Mouse (Mus musculus) gastrocnemius, postnatal 14 days (tissue): ENCODE data around the gene A630076J17Rik. TPM values are rescaled to one million over a fixed set of nuclear protein-coding genes. Genes with fewer than 3 reads are reported as not detected.

Source experiments
- DNase-seq: peaks from one replicate; pipeline ENCODE4 v3.0.0; 2021; ENCODE audit warnings: mixed read lengths
- intact Hi-C: fragments of 180-260 bp; cut with DNase I; formaldehyde crosslinking; loops from one replicate; pipeline ENCODE4 v1.15.1; 2025; ENCODE audit warnings: low total_unique reads
- long read RNA-seq, 2 experiments: library from polyadenylated mRNA; stranded (forward); transcript quantifications; one replicate each; pipeline ENCODE4 v2.0.0; 2021
- total RNA-seq, 2 experiments: library from RNA; stranded (reverse); gene quantifications; 2 replicates each; pipeline ENCODE4 v1.2.3; 2021

A630076J17Rik gene
- not detected for total RNA-seq
- long read RNA-seq, experiment 1: 0 reads
- long read RNA-seq, experiment 2: 0 reads

DNA sequence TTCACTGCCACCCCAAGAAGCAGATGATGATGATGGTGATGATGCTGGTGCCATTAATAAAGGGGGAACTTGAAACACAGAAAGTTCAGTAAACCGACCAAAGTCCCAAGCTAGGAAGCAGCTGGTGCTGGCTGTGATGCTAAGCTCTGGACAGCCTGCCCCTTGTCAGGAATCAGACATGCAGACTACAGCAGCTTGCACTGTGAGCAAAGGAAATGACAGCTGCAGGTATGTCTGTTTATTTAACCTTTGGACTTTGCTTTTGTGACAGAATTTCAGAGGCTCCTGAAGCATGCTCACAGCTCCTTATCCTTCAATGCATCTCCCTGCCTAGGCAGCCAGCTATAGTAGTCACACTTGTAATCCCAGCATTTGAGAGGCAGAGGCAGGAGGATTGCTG is at the start of gene A630076J17Rik:
TSS of gene A630076J17Rik (plus strand) at position 88 of the 400 bp plus-strand sequence.
- intact Hi-C loops: no loop called here
- DNase-seq: no peak

DNA sequence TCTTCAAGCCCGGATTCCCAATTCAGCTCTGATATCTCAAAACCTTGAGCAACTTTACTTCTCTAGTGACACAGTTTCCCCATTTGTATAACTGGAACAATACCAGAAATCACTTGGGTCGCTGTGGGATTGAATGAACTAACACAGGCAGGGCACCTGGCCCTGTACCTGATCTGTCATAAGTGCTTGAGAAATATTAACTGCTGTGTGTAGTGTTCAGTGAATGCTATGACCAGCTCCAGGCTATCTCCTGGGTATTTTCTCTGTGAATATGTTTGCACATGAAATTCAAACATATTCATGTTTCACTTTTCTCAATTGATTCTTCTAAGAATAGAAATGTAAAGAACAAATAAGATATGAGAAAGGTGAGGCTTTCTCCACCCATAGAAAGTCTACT is 49.6 kb upstream of the A630076J17Rik start:
- no peak for DNase-seq
- intact Hi-C loops: no loop called here

DNA sequence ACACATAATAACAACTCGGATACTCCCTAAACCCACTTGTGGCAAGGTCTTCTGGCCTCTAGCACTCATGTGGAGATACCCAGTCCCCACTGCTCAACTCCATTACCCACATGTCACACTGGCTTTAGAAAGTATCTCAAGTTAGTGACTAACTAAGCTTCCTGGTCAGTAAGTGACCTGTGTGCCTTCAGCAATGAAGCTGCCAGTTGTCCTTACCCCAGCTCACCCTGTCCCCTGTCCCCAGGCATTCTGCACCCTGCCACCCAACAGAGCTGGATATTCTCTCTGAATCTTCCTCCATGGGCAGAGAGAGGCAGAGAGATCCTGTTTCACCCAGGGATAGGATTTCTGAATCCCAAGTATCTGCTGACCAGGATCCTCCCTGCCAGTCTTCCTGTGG is 47.7 kb upstream of the A630076J17Rik start, which contains the start of gene Kcna10:
TSS of gene Kcna10 (plus strand) at position 301 of the 400 bp plus-strand sequence.
- intact Hi-C loops: no loop called here
- DNase-seq: no peak

DNA sequence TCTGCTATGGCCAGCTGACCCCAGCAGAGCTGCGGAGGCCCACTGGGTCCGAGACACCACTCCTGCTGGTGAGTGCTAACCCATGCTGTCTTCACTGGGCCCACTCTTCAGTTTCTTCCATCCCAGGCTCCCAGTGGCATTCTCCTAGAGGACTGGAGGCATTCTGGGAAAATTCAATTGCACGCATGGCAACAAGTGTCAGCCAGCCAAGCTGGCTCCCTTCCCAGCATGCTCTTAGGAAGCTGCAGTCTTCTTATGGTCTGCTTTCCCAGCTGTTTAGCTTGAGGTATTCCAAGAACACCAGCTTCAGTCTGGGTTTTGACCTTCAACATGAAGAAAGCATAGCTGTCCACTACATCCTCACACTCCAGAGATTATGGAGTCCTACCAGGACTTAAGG is 47.2 kb upstream of the A630076J17Rik start:
- intact Hi-C loops: no loop called here
- peak; percentile 32 for DNase-seq

DNA sequence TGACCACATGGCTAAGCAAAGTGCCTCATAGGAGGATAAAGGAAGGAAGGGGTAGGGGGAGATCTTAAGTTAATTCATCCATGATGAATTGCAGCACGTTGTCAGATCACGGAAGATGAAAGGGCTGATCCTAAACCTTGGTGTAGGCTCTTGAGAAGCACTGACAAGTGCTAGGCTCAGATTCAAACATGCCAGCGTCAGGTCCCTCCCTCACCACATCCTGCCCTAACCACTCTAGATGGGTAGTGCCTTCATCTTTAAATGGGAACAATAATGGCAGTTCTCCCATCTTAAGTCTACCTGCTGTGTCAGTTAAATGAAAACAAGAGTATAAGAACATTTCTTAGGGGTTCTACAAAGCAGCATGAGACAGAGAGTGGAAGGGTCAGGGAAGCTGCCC is 44.8 kb upstream of the A630076J17Rik start:
- intact Hi-C loops: loop anchor here (5.0 kb wide), 1 partner anchor 93 kb away; no protein-coding TSS in a partner anchor
- DNase-seq: no peak

DNA sequence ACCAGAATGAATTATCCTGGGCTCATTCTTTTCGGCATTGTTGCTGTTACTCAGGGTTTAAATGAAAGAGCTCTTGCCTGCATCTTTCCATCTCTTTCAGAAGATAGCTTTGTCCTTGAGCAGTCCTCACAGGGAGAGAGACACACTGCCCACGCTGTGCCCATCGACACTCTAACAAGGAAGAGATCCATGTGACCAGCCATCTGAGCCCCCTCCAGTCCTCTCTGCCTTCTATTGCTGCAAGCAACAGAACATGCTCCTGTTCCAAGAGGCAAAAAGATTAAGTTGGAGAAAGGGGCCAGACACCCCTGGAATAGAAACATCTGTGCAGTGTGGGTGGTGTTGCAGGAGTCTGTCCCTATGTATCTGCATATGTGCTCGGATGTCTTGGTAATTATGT is 43.4 kb upstream of the A630076J17Rik start:
- intact Hi-C loops: loop anchor here (5.0 kb wide), 1 partner anchor 95 kb away; no protein-coding TSS in a partner anchor
- DNase-seq: no peak

DNA sequence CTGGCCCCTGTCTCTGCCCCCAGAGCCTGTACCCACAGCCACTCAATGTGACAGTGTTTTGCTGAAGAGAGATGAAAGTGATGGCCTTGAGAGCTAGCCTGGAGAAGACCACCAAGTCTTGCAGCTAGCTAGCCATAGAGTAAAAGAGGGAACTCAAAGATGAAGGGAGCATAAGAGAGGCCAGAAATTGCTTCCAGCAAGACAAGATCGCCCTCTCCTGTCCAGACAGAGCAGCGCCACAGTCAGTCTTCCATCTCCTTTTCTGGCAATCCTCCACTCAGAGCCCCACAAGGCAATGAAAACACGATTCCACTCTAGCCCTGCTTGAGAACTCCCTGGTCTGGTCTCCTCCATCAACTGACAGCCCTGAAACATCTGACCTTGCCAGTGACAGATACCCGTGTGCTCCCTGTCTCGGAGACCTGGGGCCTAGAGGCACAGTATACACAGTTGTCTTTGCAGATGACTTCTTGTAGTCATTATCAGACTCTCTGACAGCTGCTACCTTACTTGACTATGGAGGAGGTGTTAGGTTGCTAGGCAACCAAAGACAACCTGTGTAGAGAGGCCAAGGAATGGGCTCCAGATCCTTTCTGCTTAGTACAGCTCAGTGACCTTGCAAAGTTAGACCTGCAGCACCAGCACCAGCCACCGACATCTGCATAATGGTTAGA is 42.1 kb upstream of the A630076J17Rik start:
- intact Hi-C loops: loop anchor here (5.0 kb wide), 1 partner anchor 96 kb away; no protein-coding TSS in a partner anchor
- peak; percentile 25 for DNase-seq

DNA sequence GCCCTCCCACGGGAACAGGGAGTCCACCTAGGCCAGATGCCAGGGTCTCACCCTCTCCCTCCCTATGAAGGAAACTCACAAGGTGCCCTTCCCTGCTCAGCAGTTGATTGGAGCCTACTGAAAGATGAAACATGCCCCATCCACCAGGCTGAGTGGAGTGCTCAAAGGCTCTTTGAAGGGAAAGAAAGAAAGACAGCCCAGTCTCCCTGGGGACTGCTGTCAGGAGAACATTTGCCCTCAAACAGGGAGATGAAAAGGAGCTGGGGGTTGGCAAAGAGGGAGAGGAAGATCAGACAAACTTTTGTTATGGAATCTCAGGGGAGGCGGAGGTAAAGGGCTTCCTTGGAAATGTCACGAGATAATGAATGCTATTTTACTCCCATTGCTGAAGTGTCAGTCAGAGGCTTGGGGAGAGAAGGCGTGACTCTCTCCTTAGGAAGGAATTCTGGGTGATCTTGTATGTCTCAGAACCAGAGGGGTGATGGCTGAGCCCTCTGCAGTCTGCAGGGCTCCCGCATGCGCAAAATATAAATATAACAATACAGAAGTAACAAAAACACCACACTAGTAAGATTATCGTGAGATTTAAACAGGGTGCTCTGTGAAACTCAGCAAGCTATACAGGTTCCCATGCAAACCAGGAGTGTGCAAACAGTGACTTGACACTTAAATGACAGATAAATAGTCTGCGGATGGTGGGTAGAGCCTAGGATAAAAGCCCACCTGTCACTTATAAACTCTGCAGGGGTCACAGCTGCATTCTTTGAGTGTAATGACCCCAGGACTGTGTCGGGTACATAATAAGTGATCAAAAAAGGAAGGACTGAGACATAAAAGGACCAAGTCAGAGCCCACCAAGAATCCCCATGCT is 28.9 kb upstream of the A630076J17Rik start:
- no peak for DNase-seq
- intact Hi-C loops: no loop called here

DNA sequence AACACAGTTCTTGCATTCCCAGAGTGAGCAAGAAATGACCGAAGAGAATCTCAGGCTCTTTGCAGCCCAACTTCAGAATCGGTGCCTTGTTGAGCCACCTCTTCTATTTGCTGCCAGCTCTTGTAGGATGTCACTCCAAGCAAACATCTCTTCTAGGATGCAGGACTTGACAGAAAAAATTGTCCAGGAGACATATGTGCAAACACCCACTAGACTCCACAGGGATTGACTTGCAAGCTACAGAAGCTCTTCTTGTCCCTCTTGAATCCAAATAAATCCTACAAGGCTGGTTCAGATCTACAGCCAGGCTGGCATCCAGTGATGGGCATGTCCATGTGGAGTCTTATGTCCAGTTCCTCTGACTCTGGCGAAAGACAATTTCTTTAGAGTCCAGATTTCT is 26.0 kb upstream of the A630076J17Rik start:
- no peak for DNase-seq
- intact Hi-C loops: no loop called here

DNA sequence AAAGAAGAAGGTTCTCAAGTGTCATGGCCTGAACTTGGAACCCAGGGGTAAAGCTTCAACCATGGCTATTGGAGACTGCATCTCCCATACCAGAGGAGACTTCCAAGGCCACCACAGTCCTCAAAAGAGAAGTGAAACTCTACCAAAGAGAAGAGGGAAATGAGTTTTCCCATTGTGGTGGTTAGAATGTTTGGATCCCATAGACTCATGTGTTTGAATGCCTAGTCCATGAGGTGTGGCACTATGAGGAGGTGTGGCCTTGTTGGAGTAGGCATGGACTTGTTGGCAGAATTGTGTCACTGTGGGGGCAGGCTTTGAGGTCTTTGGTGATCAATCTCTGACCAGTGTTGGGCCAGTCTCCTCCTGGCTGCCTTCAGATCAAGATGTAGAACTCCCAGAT is 25.2 kb upstream of the A630076J17Rik start:
- no peak for DNase-seq
- intact Hi-C loops: no loop called here

DNA sequence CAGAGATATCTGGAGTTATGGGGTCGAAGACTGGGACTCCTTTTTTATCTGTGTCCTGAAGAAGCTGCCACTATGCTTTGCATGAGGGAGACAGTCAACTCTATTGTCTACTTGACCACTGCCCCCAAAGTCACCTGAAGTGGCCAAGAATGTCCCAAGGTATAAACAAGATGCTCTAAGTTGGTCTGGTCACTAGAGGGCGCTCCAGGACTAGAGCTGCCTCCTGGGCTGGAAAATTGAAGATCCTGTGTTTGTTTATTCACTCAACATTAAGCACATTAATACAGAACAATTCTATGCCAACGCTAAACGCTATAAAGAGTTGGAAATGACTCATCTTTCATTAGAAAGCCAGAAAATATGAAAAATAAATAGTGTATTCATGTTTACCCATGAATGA is 24.4 kb upstream of the A630076J17Rik start:
- intact Hi-C loops: no loop called here
- DNase-seq: peak; percentile 60

DNA sequence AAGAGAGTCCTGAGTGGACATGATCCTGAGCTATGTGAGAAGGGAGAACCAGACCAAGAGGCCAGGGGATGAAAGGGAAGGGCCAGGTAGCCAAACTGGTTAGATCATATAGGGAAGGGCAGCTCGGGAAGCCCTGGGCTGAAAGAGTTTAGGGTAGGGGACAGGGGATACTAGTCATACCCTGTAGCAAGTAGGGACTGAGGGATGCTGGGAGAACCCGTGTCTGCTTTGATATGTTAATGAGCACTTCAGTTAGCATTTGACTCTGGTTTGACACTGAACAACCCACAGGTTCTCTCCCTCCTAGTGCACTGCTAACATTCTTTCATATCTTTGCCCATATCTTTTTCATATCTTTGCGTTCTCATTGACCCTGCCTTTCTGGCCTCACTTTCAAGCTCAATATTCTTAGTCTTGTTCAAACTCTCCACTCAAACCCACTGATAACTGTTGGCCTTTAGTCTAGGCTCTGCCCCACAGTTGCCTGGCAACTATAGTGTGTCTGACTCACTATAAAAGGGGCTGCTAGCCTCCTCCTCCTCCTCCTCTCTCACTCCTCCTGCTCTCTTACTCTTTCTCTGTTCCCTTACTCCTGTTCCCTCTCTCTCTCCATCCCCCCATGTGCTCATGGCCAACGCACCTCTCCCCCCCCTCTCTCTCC is 23.8 kb upstream of the A630076J17Rik start:
- intact Hi-C loops: no loop called here
- no peak for DNase-seq

DNA sequence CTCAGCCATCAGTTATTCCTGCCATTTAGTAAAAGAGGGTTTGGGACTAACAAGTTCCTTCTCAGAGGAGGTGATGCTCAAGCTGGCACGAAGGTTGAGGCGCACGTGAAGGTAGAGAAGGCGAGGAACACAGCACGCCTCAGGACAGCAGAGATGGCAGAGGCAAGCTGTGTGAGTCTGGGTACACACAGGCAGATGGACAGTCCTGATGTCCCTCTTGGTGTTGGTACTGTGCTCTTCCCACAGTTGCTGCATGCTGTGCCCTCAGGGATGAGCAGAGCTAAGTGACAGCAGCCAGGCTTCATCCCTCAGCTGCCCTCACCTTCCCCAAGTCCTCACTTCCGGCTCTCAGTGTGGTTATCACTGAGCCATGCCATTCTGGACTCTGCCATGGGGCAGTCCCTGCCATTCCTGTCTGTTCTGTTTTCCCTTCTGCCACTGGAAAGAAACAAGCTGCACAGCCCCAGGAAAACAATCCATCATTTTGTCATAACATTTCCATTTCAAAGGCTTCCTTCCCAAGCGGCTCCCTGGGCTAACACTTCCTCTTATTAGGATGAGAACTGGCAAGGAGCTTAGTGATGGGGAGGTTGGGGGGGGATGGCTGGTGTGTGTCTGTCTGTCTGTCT is 22.7 kb upstream of the A630076J17Rik start:
- intact Hi-C loops: no loop called here
- no peak for DNase-seq

DNA sequence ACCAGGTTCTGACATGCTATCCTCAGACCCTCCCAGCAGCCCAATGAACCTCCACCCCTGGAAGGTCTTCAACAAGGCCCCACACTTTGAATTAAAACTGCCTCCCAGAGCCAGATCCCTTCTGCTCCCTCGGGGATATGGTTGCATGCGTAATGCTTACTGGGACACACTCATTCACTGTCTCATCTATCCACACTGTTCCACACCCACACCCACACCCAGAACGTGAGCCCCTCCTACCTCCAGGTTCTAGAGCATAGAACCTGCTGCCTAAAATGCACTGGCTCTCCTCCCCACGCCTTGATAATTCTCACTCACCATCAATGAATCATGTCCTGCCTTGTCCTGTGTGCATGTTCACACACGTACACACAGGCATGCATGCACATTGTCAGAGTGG is 15.8 kb upstream of the A630076J17Rik start:
- DNase-seq: no peak
- intact Hi-C loops: no loop called here

DNA sequence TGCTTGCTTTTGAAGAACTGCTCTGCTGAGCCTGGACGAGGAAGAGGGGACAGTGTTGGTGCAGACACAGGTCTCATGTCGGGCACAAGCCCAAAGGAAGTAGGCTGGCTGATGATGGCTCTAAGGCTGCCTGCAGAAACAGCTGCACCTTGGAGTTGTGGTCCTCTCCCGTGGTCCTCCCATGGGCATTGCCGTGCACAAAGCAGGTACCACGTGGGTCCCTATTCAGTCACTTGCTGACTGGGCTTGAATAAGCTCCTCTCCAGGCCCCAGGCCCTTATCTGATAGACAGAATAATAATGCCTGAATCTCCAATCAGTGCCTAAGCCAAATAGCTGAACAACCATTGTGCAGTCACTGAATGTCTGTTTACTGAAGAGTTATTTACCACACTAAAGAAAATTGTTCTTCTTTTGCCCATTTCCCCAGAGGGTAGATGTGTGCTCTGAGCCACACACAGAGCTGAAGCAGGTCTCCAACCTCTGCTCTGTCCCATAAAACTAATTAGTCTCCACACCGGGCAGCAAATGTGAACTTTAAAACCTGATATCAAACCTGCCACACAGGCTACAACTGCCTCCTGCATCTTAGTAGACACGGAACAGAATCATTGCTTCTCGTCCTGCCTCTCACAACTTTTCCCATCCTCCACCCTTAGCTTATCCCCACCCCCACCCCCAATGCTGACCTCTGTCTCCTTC is 13.9 kb upstream of the A630076J17Rik start:
- intact Hi-C loops: no loop called here
- DNase-seq: no peak

DNA sequence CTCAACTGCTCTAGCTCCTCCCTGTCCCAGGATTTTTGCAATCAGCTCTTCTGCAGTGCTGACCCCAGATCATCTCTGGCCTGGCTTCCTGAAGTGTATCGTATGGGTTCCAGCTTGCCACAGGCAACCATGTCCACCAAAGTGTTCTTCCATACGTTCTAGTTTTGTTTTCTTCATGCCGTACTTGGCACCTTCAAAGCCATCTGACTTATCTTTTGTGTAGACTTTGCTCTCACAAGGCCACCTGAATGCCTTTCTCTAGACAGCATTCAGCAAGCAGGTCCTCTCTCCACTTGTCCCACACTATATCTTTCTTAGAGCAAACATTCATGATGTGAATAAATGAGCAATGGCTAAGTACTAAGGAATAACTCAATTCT is 13.3 kb upstream of the A630076J17Rik start:
- DNase-seq: no peak
- intact Hi-C loops: no loop called here

DNA sequence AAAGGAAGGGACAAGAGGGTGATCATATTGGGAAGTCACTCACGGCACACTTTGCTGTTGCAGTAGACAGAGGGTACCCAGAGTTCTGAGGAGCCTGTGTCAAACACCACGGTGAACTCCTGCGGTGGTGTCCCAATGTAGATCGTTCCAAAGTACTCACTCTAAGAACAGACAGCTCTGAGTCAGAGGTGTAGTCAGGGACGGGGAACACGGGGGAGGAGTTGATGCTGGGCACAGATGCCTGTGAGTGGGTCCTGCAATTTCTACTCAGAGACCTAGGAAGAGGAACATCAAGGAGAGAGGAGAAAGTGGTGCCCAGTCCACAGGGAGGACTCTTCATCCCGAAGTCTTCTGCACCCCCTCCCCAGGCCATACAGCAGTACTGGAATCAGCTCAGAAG is 11.8 kb upstream of the A630076J17Rik start:
- no peak for DNase-seq
- intact Hi-C loops: no loop called here

DNA sequence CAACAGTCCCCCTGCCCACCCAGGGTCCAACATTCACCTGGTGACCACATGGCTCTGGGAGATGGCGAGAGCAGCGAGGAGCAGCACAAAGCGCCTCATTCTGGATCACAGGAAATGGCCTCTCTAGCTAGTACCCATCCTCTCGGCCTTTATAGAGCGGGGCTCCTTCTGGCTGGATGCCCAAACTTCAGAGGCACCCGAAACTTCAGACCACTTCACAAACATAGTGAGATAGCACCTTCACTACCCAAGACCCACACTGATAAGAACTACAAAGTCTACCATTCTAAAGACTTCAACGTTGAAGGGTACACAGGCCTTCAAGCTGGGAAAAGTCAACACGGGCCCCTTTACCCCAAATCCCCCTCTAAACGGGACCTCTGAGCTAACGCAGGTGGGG is 8.8 kb upstream of the A630076J17Rik start, which contains the start of gene Cym:
TSS of gene Cym (minus strand) at position 125 of the 400 bp plus-strand sequence.
- DNase-seq: no peak
- intact Hi-C loops: no loop called here

DNA sequence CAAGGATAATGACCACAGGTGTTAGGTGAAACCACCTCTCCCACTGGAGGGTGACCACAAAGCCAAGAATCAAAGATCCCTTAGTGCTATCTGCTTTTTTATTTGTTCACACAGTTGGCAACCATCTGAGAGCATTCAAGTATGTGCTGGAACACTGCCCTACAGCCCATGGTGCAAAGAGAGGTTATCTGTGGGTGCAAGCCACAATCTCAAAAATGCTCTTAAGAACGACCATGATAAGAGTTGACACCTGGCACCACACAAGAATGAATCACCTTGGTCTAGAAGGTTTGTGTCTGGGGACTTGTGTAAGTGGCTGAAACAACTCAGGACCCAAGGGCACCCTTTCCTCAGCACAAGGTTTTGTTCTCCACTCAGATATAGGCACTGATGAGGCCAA is 7.2 kb upstream of the A630076J17Rik start:
- DNase-seq: no peak

More for the DNA sequence above, 7.2 kb upstream of the A630076J17Rik start:
- intact Hi-C loops: no loop called here
